Mouse (Mus musculus) neural tube, embryonic 12.5 days (tissue): ENCODE results near the gene Ces1b. TPM values are rescaled to one million over a fixed set of nuclear protein-coding genes. Genes with fewer than 3 reads are reported as not detected.

Source experiments
- polyA plus RNA-seq: library from polyadenylated mRNA; unstranded; fragments of >200 nt; fragmentation: Nextera tagmentation; extraction: Ambion mirVana; gene quantifications from 2 replicates; pipeline ENCODE4 v1.2.1, GENCODE M21; 2016

Gene Ces1b
- polyA plus RNA-seq, 1 experiment from 2014 or later: not detected

Other genes starting within 250 kb of the Ces1b start
- gene Lpcat2, start 224.7 kb downstream of the Ces1b start, polyA plus RNA-seq: 7.8 and 8.4 TPM in 2 replicates
- gene Capns2, start 178.6 kb downstream of the Ces1b start, polyA plus RNA-seq: 0.32 and 0.47 TPM in 2 replicates
- 0.03 and 0.06 TPM in 2 replicates for gene Slc6a2, start 119.9 kb downstream of the Ces1b start, polyA plus RNA-seq
- gene Ces1a, start 31.8 kb downstream of the Ces1b start, polyA plus RNA-seq: not detected in 2 replicates
- gene Ces1c, start 51.3 kb upstream of the Ces1b start, polyA plus RNA-seq: not detected in 2 replicates
- 0.13 TPM in 1 of 2 replicates, not detected in the other for gene Ces1d, start 117.8 kb upstream of the Ces1b start, polyA plus RNA-seq
- gene Ces1e, start 149.6 kb upstream of the Ces1b start, polyA plus RNA-seq: not detected in 2 replicates
- gene Ces1f, start 199.7 kb upstream of the Ces1b start, polyA plus RNA-seq: not detected in 2 replicates